ENCODE assay signal across 13 mouse cellular contexts in the genomic region with DNA sequence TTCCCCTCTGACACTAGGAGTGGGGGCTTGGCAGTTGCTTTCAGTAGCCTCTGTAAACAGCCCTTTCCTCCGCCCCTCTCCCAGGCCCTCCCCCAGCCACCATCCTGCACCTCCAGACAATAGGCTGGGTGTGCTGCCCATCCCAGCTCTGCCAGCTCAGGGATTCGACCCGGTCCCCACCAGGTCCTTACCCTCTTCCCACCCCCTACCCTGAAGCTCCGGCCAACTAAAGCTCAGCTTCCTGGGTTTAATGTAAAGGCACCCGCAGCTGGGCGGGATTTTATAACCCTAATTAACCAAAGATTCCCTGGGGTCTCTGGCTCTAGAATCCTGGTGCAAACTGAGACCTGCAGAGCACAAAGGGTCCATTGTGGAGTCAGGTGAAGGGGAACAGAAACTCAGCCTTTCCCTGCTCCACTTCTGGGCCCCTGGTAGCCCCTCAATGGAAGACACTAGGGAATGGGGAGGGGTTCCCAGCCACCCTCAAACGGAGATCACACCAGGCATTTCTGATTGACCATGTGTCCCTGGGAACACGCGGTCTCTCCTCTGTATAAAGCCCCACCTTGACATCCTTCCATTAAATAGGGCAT. TPM values are rescaled to one million over a fixed set of nuclear protein-coding genes. Genes with fewer than 3 reads are reported as not detected.
DNase-seq lines count a peak whose midpoint lies in the region; ATAC-seq and TF ChIP-seq lines count a peak whose summit lies in the region.
"Had no signal": no experiment of that assay in that cellular context is flagged by ENCODE, and none has a peak within 500 bp of the region (broad histone marks: within the 10 kb centered on the region; RNA-seq: fewer than 3 reads in every experiment).

No protein-coding gene starts in this region.

- peak overlapping the region; percentile 54; the same call in 1 of the 2 replicates for H3K27ac ChIP-seq in ES-Bruce4 (ENCODE audit: insufficient read depth, low read length)
- peak overlapping the region; percentile 85 for H3K27ac ChIP-seq in hindbrain, embryonic 10.5 days
- no peak overlapping the region for H3K27ac ChIP-seq in midbrain, embryonic 11.5 days (ENCODE audit: low read depth, low read length)

- WGBS in hindbrain, embryonic 10.5 days, result 8% methylated on average over 9 of the region's 9 CpGs
- 5% methylated on average over 9 of the region's 9 CpGs for WGBS in midbrain, embryonic 11.5 days

- no peak overlapping the region for H3K4me3 ChIP-seq in ES-Bruce4 (ENCODE audit: low read depth, low read length)
- peak overlapping the region; percentile 9; the same call in 1 of the 2 replicates for H3K4me3 ChIP-seq in hindbrain, embryonic 10.5 days
- no peak overlapping the region for H3K4me3 ChIP-seq in midbrain, embryonic 11.5 days (ENCODE audit: low read depth, low read length)
- H3K4me3 ChIP-seq: myocyte had no signal

- no peaks in the 10 kb centered on the region for H3K36me3 ChIP-seq in ES-Bruce4 (ENCODE audit: control insufficient read depth, insufficient read depth, low read length, poor library complexity, severe bottlenecking)
- H3K36me3 ChIP-seq in hindbrain, embryonic 10.5 days, result no peaks in the 10 kb centered on the region
- H3K36me3 ChIP-seq in midbrain, embryonic 11.5 days (ENCODE audit: control insufficient read depth, insufficient read depth, low read length), result no peaks in the 10 kb centered on the region

- TF ChIP-seq CTCF in ES-Bruce4 (IDR thresholded peaks at IDR 0.05; ENCODE audit: low read depth, low read length), result no peak

- H3K9ac ChIP-seq in ES-Bruce4 (ENCODE audit: low read depth, poor library complexity, severe bottlenecking), result 0 out of 2 replicates have a peak overlapping the region, but pooled peaks have one; percentile 9
- 0 out of 2 replicates have a peak overlapping the region, but pooled peaks have one; percentile 17 for H3K9ac ChIP-seq in midbrain, embryonic 11.5 days (ENCODE audit: low read length)
- H3K9ac ChIP-seq: lung, embryonic 14.5 days had no signal

- no peaks in the 10 kb centered on the region for H3K9me3 ChIP-seq in ES-Bruce4 (replicated peaks; ENCODE audit: control insufficient read depth, insufficient read depth, low read length, poor library complexity, severe bottlenecking)
- no peaks in the 10 kb centered on the region for H3K9me3 ChIP-seq in hindbrain, embryonic 10.5 days
- no peaks in the 10 kb centered on the region for H3K9me3 ChIP-seq in midbrain, embryonic 11.5 days (ENCODE audit: control insufficient read depth, low read length)

- TF ChIP-seq POLR2A in ES-Bruce4 (IDR thresholded peaks at IDR 0.05; ENCODE audit: insufficient read depth, low read length), result no peak

- peak; percentile 48 for DNase-seq in embryo, embryonic 9.5 days (ENCODE audit: extremely low spot score)
- peak; percentile 44 for DNase-seq in hindbrain, embryonic 10.5 days (ENCODE audit: low spot score)
- DNase-seq in midbrain, embryonic 11.5 days (ENCODE audit: low spot score, missing footprints), result peak; percentile 94
- DNase-seq in left cerebral cortex, postnatal 14 days (ENCODE audit: low spot score in 2 of 2), result no peak
- DNase-seq in thymus, postnatal 10 days (ENCODE audit: low spot score in 2 of 2), result no peak
- DNase-seq in adrenal gland, postnatal 14 days, result no peak
- DNase-seq: heart, adult 18-20 months; layer of hippocampus, postnatal 36 days; lung, embryonic 14.5 days had no signal

- intact Hi-C loops in left cerebral cortex, postnatal 14 days (cut with DNase I), result no loop called here

- TF ChIP-seq EP300 in ES-Bruce4 (IDR thresholded peaks at IDR 0.05; ENCODE audit: insufficient read depth, low read depth, low read length), result no peak

- H3K27me3 ChIP-seq in ES-Bruce4 (ENCODE audit: control insufficient read depth, insufficient read depth, low read length, poor library complexity, severe bottlenecking), result no peaks in the 10 kb centered on the region
- H3K27me3 ChIP-seq in hindbrain, embryonic 10.5 days (ENCODE audit: insufficient read depth, poor library complexity, severe bottlenecking), result peaks cover 27% of the 10 kb centered on the region; the same call in 1 of the 2 replicates
- no peaks in the 10 kb centered on the region; the same call in 1 of the 2 replicates for H3K27me3 ChIP-seq in midbrain, embryonic 11.5 days (ENCODE audit: control insufficient read depth, insufficient read depth, low read length)

- ATAC-seq in midbrain, embryonic 11.5 days (ENCODE audit: low FRiP score), result peak; percentile 25; the same call in 1 of the 2 replicates
- ATAC-seq in megakaryocyte, adult 5-6 weeks (ENCODE audit: poor library complexity, severe bottlenecking), result no peak
- ATAC-seq: intestine, embryonic 16.5 days had no signal

- H3K4me1 ChIP-seq in ES-Bruce4 (ENCODE audit: control insufficient read depth, insufficient read depth, low read length), result peaks cover 2% of the 10 kb centered on the region
- peaks cover 63% of the 10 kb centered on the region for H3K4me1 ChIP-seq in hindbrain, embryonic 10.5 days (replicated peaks)
- peaks cover 27% of the 10 kb centered on the region for H3K4me1 ChIP-seq in midbrain, embryonic 11.5 days (ENCODE audit: control insufficient read depth, insufficient read depth, low read length)

- no peak overlapping the region; the same call in 1 of the 2 replicates for H3K4me2 ChIP-seq in midbrain, embryonic 11.5 days
- H3K4me2 ChIP-seq: lung, embryonic 14.5 days had no signal

RNA-seq across cellular contexts. Expression of gene Tmem115, which starts 53.2 kb away (rescaled TPM):
- polyA plus RNA-seq in ES-Bruce4 (2011; ENCODE audit: insufficient read depth, insufficient read length, low read depth, missing spikeins), result 10.7 and 11.6 TPM in 2 replicates
- 36.5 and 44.8 TPM in 2 replicates for polyA plus RNA-seq in hindbrain, embryonic 10.5 days (2016; fragmentation: Nextera tagmentation; extraction: Ambion mirVana)
- polyA plus RNA-seq in midbrain, embryonic 11.5 days (2014; fragmentation: Nextera tagmentation; extraction: Ambion mirVana), result 40.9 and 44.6 TPM in 2 replicates
- total RNA-seq in left cerebral cortex, postnatal 14 days (2021), result 10 to 100 TPM; 33.0 to 35.3 TPM
- 6.8 and 9.3 TPM in 2 replicates for total RNA-seq in megakaryocyte, adult 5-6 weeks (2015)
- 14.8 and 15.2 TPM in 2 replicates for total RNA-seq in megakaryocyte, adult 5-6 weeks (2017)
- 36.1 and 36.9 TPM in 2 replicates for total RNA-seq in adrenal gland, postnatal 14 days (2021)

Comparison
In these comparisons a context has a peak if more than half of its experiments do, and no peak if none do; other contexts are left out.
1. DNase-seq: peak in embryo, embryonic 9.5 days (single experiment), hindbrain, embryonic 10.5 days (single experiment) and midbrain, embryonic 11.5 days (single experiment); none in left cerebral cortex, postnatal 14 days (0 of 2), thymus, postnatal 10 days (0 of 2) and adrenal gland, postnatal 14 days (single experiment).